Mouse (Mus musculus) neural tube, embryonic 10.5 days (tissue): Measurements from ENCODE around the gene Zfp61.
"Not testable (repeated sequence)": the region's sequence is repeated elsewhere in the genome, so short reads cannot be mapped to it uniquely, and the experiment has no call there.

ENCODE experiments used
- DNase-seq: peaks from one replicate; pipeline ENCODE4 v3.0.0-alpha.2; 2017; ENCODE audit warnings: low spot score; ENCODE audit errors: extremely low spot score

Gene Zfp61

DNA sequence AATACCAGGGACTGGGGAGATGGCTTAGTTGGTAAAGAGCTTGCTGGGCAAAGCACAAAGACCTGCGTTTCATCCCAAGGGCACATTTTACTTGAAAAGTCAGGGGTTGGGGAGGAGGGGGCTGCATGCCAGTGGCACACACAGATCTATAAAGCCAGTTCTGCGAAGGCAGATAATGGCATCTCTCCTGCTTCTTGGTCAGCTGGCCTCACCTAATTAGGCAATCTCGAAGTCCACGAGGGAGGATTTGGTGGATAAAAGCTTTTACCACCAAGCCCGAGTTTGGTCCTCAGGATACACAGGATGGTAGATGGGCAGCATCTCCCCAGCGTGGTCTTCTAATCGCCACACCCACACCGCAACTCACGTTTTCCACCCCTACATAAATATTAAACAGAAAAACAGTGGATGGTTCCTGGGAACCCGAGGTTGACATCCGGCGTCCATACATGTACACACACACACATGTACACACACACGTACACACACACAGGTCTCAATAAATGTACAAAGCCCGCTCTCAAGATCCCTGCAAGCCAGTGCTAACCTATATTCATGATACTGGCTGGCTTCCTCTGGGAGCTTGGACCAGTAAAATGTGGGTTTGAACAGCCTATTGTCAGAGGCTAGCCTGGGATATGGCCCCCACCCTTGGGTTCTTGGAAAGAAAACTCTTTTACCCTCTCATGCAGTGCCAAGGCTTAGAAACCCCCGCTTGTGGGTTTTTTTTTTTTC lies 3.5 kb downstream of the Zfp61 start:
- no peak for DNase-seq

DNA sequence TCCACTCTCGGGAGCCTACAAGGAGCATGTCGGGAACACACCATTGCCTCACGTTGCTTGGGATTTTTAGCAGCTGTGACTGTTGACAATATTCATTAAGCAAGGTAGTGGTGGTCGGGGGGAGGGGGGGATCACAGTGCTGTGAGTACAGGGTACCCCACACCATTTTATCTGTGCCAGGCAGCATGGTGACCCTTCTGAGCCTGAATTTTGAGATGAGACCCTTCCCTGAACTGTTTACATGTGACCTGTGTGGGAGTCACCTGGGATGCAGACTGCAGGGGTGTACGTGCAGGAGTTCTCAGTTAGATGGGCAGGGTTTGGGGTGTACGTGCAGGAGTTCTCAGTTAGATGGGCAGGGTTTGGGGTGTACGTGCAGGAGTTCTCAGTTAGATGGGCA lies 4.6 kb downstream of the Zfp61 start:
- no peak for DNase-seq

DNA sequence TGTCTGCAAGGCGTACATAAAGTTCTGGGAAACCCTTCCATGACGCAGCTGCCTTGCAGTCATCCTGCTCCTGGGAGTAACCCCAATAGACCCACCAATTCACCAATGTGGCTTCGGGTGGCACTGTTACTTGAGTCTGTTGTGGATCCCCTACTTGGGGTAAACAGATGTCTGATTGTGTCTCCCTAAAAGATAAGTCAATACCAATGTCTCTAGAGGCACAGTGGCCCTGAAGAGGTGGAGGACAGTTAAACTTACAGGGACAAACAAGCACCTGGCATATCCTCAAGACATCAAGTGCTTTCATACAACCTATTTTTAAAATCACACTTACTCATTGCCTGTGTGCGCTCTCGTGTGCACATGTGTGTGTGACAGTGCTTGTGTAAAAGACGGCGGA lies 5.7 kb downstream of the Zfp61 start:
- DNase-seq, result no peak

DNA sequence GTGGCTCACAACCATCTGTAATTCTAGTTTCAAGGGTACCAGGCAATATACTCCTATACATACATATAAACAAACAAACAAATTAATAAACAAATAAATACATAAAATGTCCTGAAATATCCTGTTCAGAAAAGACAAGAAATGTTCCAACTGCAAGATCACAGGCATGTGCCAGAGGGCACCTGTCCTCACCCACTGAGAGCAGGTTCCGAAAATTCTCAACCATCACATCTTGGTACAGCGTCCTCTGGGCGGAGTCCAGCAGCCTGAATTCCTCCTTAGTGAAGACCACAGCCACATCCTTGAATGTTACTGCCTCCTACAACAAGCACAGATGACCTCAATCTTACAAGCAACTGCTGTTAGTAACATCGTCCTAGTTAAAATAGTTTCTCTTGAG lies 6.3 kb downstream of the Zfp61 start:
- no peak for DNase-seq

DNA sequence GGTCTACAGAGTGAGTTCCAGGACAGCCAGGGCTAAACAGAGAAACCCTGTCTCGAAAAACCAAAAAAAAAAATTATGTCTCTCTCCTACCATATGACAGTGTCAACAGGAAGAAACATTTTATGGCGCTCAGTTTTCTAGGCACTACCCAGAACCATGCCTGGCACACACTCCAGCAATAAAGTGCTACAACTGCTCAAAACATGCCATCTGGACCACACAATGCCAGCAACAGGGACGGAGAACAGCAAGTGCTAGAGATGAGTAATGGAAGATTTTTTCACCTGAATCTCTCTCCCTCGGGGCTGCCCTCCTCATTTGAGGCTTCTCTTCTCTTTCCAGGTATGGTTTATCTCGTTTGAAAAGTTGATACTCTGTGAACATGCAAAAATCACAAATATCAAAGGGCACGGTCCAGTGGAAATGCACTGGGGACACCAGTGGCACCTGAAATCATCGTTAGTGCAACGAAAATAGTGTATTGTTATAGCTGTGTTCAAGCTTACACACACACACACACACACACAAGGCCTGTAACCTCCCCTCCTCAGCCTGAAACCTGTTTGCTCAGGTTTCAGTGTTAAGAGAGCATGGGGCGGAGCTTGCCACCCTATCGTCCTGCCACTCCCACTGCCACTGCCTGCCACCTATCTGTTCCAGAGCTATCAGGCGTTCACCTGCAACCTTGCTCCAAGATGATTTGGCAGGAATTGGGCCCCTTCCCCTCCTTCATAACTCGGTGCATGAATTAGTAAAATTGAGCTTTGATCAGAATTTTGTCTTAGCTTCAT lies 7.8 kb downstream of the Zfp61 start:
- no peak for DNase-seq

DNA sequence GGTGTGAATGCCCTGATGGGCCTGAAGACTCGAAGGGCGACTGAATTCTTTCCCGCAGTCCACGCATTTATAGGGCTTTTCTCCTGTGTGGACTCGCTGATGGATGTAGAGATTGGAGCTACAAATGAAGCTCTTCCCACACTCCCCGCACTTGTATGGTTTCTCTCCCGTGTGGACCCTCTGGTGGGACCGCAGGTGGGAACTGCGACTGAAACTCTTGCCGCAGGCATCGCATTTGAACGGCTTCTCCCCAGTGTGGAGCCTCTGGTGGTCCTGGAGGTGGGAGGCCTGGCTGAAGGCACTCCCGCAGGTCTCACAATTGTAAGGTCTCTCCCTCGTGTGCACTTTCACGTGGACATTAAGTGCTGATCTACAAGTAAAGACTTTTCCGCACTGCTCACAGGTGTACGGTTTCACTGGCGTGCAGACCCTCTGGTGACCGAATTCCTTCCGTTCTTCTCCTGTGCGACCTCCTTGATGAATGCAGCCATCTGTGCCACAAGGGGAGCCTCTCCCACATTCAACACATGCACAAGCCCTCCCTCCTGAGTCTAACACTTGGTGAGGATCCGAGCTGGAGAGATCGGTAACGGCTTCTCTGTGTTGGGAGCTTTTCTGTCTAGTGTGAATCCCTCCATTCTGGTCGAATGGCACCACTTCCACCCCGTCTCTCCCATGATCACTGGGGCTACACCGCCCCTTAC lies 9.5 kb downstream of the Zfp61 start:
- no peak for DNase-seq

DNA sequence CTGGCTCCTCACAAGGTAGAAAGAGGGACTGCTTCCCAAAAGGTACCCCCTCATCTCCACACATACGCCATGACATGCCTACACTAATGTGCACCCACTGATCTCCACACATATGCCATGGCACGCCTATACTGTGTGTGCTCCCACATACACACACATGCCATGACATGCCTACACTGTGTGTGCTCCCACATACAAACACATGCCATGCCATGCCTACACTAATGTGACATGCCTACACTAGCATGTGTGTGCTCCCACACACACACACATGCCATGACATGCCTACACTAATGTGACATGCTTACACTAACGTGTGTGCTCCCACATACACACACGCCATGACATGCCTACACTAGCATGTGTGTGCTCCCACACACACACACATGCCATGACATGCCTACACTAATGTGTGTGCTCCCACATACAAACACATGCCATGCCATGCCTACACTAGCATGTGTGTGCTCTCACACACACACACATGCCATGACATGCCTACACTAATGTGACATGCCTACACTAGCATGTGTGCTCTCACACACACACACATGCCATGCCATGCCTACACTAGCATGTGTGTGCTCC lies 10.8 kb downstream of the Zfp61 start:
- DNase-seq, result no peak

DNA sequence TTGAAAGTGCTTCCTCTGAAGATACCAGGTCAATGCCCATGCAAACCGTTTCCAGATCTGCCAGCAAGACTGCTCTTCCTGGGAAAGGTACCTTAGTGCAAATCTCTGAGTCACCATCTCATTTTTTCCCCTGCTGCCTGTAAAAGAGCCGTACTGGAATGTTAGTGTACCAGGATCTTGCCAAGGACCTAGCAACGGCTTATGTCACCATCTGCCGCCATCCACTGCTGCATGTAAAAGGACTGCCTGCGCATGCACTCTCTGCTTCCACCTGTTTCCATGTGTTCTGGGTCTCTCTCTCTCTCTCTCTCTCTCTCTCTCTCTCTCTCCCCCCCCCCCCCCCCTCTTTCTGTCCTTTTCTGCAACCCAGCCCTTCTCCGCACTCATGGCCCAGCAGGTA lies 12.5 kb downstream of the Zfp61 start:
- DNase-seq, result no peak

DNA sequence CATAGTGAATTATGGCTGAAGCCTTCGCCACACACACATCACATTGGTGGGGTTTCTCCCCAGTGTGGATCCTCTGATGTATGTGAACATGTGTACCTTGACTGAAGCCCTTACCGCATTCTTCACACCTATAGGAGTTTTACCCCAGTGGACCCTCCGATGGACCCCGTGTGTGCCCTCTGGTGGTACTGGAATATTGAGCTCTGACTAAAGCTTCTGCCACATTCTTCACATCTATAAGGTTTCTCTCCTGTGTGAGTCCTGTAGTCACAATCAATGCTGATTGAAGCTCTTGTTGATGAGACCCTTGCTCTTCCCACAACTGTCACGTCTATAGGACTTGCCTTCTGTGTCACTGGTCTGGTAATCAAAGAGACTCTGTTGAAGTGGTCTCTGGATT lies 13.4 kb downstream of the Zfp61 start:
- no peak for DNase-seq

DNA sequence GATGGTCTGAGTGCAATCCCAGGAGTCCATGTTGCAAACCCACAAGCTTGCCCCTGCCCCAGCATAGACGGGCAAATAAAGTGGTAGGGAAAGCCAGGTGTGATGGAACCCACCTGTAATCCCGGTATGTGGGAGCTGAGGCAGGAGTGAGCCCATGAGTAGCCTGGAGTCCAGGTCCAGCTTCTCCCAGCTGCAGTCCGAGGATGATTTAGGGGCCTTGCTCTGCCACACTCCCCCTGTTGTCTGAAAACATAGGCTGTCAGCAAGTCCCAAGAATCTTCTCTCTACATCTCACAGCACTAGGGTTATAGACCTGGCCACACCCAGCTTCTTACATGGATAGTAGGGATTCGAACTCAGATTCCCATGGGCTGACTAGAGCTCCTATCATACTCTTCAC lies 14.1 kb downstream of the Zfp61 start:
- DNase-seq, result no peak

DNA sequence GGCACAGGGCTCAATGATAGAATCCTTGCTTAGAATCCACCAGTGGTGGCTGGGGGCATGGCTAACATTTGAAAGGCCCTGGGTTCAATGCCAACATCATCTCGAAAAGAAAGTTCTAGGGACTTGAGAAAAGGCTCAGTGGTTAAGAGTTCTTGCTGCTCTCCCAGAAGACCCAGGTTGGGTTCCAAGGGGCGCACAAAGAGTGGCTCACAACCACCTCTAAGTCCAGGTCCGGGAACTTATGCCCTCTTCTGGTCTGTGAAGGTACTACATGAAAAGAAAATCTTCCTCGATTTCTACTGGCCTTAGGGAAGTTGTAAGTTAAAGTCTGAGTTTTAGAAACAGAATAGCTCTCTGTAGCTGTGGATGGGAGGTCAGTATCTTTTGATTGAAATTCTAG lies 14.9 kb downstream of the Zfp61 start:
- DNase-seq, result no peak

DNA sequence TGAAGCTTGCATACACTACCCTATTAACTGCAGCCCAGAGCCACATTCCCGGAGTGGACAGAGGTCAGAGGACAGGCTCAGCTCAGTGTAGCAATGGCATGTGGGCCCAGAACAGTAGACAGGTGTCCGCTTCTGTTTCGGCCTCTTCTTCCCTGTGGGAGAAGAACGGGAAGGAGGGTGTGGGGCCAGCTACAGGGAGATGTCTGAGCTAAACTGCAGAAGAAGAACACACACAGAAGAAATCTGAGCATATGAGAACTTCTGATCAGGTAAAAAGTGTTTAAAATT lies 20.2 kb downstream of the Zfp61 start:
- DNase-seq, result no peak

DNA sequence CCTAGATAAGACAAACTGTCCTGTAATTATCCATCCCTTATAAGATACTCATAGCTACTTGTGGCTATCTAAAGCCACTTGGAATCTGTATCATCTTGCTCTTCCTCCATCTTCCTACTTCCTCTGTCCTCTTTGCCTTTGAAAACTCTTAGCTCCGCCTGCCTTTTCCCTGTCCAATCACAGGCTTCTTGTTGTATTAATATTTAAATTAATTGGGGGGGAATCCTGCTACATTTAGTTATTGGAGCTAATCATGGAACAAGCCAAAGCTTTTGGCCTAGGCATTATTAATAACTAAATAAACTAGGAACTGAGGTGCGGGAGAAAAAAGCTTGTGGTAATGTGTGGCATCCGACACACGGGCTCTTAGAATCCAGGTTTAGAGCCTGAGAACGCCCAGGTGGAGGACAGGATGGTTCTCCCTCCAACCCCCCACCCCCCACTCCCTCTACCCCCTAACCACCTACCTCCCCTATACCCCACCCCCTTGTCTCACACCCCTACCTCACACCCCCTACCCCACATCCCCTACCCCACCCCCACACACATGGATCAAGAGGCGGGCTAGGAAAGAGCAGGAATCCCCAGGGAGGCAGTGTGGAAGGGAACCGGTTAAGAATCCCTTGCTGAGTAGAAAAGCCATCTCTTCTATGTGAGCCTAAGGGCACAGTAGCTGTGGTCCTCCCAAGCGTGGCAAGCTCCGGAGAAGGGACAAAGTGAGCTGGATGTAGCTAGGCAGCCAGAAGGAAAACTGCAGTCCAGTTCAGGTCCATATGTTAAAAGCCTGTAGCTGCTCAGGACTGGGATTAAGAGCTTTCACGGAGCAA lies 20.8 kb downstream of the Zfp61 start:
- DNase-seq, result no peak

DNA sequence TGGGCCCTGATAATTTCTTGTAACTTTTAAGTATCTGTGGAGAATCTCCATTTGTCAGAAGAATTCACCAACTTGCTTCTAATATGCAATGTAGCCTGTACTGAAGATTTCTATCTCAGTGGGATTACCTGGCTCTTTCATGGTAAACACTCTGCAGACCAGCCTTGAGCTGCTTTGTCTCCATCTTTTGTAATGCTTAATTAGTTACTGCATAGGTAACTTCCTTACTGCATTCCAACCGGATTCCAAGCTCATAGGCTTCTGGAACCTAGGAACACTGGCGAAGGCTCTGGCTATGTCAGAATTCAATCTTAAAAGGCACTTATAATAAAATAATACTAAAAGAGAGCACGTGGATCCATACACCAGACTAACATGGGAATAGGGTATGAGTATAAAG lies 22.3 kb downstream of the Zfp61 start:
- not testable (repeated sequence) for DNase-seq

DNA sequence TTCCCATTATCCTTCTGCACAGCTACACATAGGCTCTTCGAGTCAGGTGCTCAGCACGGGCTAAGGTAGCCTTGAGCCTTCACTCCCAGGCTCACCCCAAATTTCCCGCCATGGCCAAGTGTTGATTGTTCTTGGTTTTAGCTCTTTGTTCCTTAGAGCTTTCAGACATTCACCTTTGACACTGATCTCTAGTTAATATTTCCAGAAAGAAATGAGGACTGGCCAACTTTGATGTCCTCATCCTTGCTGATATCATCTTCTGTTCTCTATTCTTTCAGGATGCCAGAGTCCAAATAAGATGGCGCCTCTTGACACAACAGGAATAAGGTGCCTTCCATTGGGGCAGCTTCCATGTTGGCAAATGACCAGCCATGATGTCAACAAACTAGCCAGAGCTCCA lies 26.6 kb downstream of the Zfp61 start:
- DNase-seq, result no peak

DNA sequence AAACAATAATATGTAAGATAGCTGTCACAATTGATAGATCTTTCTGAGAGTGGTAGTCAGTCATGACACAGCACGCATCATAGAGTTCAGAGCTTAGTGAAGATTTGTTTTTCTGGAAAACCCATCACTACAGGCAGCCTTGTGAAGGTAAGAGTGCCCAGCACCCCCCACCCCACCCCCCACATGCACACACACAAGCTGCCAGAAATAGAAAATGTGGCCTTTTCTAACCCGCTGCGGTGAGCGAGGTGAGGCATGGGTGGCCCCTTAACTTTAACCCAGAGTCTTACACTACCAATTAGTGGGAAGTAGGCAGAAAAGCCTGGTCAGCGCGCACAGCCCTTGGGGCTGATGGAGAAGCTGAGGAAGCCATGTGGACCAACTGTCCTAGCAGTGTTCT lies 29.8 kb downstream of the Zfp61 start:
- DNase-seq, result no peak

DNA sequence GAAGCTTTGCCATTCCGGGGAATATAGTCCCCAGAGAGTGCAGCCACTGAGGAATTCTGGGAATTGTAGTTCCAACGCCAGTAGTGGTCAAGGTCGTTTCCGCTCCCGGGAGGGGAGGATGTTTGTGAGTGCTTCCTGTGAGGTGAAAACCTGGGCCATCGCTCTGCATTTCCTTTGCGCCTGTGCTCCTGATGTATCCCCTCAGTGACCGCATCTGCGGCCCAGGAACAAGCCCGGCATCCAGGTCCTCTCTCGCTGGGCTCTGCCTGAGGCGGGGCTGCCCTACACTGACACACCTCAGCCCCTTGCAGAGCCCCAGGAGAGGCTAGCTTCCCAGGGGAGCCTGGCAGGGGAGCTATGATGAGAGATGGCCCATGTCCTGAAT lies 30.8 kb downstream of the Zfp61 start, which contains the start of gene Zfp93:
Gene Zfp93 (plus strand): TSS at position 133 of the 385 bp plus-strand sequence.
- peak; percentile 79 for DNase-seq

DNA sequence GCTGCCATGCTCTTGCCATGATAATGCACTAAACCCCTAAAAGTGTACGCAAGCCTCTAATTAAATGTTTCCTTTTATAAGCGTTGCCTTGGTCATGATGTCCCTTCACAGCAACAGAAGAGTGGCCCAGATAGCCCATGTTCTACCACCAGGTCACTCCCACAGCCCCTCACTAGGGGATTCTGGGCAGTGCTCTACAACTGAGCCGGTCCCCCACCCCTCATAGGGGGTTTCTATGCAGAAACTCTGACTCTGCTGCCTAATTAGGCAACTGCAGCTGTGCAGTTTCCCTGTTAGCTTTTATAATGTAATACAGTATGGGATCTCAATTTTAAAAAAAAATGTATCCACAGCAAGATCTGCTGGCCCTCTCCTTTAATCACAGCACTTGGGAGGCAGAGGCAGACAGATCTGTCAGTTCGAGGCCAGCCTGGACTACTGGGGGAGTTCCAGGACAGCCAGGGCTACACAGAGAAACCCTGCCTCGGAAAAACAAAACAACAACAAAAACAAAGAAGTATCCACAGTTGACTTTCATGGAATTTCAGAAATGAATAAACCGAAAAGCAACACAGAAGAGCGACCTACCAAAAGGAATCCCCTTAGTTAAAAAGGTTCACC lies 31.3 kb downstream of the Zfp61 start:
- DNase-seq, result no peak

DNA sequence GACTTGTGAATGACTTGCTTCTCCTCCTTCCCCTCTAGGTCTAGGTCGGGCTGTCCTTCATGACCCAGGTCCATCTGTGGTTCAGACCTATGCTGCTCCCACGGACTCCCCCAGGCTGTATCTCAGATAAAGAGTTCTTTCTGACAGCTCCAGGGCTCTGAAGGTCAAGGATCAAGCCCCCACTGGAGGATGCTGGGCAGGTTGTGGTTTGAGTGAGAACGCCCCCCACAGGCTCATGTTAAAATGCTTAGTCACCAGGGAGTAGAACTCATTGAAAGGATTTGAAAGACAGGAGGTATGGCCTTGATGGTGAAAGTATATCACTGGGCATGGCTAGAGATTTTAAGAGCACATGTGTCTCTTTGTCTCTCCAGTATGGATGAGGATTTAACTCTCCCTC lies 31.8 kb downstream of the Zfp61 start:
- no peak for DNase-seq

DNA sequence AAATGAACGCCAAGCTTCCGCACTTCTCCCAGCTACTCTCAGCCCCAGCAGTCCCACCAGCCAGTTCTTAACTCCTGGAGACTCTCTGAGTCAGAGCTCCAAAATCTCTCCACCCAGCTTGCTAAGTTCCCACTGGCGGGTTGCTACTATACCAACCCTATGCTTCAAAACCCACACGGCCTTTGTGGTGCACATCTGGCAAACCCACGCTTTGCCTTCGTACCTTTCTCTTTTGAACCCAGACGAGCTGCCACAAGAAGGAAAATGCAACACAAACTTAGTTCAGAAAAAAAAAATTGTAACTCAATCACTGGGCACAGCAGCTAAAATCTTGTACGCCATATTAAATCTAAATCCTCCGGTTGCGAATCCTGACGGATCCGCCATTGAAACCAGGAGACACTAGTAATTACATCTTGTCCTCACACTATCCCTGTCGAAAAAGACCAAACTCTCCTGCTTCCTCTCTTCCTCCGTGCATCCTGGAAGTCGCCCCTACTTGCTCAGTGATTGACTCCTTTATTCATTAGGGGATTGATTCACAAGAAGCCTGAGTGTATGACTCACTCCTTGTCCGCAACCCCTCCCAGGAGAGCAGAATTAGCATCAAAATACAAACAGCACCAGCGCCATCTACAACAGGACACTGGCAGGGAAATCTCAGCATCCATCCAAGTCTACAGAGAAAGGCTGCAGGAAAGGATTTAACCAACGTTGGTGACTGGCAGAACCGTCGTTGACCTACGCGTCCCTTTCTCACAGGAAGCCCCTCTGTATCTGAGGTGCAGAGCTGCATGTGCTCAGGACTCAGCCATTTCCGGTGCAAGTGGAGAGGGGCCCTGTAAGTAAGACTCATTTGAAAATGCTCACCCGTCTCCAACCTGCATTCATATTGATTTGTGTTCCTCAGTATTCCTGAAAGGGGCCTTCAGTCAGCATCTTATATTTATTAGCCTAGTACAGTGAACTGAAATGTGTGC lies 32.6 kb downstream of the Zfp61 start:
- no peak for DNase-seq
